Mouse (Mus musculus): Measurements from ENCODE around the gene Peak1.

GRCm38 (mm10) chr9:56160341-56161141 lies 257.3 kb downstream of the Peak1 start:
- TF ChIP-seq FLI1 (IDR thresholded peaks at IDR 0.05; ENCODE audit: low read length) (no peak), GATA1 (IDR thresholded peaks at IDR 0.05; ENCODE audit: borderline replicate concordance, low read length) (no peak)
